Mouse (Mus musculus) small intestine, adult 2 months (tissue): ENCODE results near the gene Arap1.

Experiments used
- CTCF ChIP-seq: fragments of 200-500 bp; IDR thresholded peaks from 2 replicates; pipeline ENCODE4 v1.5.1; 2012; ENCODE audit warnings: low read depth, mild to moderate bottlenecking, control low read depth, inconsistent platforms, low read length, moderate library complexity, mixed read lengths; ENCODE audit not compliant: insufficient replicate concordance, insufficient read length; ENCODE audit errors: extremely low read depth
- POLR2A ChIP-seq: fragments of 200-500 bp; IDR thresholded peaks from 2 replicates; pipeline ENCODE4 v1.6.1; 2012; ENCODE audit warnings: low read depth, mild to moderate bottlenecking, control low read depth, inconsistent platforms, low read length, moderate library complexity

DNA sequence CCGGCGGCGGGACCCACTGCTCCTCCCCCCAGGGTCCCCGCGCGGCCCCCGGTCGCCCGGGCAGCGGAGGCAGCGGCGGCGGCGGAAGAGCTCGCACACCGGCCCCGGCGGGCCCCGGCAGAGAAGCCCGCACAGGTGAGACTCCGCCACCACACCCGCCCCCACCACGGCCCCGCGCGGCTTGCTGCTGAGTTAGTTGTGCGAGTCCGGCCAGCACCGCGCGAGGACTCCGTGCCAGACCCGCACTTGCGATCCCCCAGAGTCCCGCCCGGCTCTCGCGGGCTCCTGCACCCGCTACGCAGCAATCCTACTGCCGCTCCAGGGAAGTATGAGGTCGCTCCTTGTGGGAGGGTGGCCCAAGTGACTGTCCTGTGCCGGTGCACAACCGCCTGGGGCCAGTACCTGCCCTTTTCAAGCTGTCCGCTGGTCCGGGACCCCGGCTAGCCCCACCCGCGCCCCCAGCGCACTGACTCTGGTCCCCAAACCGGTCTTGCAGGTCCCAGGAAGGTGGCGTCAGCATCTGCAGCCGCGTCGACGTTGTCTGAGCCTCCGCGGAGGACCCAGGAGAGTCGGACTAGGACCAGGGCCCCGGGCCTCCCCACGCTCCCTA is 26.5 kb upstream of the Arap1 start:
- TF ChIP-seq CTCF = no peak
- TF ChIP-seq POLR2A = no peak
